ENCODE assay signal across 8 mouse cellular contexts in the genomic region with DNA sequence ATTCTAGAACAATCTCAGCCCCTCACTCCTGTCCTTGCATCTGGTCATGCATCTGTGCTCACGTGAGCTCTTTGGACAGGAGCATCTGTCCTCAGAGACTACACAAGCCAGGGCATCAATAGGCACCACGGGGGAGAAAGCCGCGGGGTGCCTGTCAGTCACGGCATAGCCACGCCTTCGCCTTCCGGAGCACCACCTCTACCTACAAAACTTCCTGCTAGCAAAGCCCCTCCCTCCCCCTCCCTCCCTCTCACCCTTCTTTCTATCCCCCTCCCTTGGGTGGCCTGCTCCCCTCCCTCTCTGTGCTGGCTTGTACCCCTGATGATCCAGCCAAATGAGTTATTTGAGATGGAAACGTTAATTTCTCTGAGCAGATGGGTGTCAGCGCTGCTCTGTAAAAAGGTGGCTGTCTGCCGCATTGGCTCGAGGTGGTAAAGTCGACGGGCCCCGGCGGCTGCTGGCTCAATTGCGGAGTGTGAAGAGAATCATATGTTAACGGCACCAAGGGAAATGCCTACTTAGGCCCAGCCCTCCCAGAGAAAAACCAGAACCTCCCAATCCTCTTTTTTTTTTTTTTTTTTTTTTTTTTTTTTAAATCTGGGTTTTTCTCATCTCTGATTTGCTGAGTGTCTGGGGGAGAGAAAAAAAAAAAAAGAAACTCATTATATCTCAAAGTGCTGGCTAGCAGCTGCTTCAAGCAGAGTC.
DNase-seq lines count a peak whose midpoint lies in the region; ATAC-seq lines count a peak whose summit lies in the region.

No protein-coding gene starts in this region.

- intact Hi-C loops in left cerebral cortex, postnatal 14 days (cut with DNase I): loop anchor here (5.0 kb wide), 1 partner anchor 55 kb away; no protein-coding TSS in a partner anchor

- H3K4me1 ChIP-seq in forebrain, embryonic 12.5 days: peaks cover 36% of the 10 kb centered on the region
- H3K4me1 ChIP-seq in hindbrain, embryonic 12.5 days: peaks cover 39% of the 10 kb centered on the region
- H3K4me1 ChIP-seq in midbrain, embryonic 10.5 days: peaks cover 38% of the 10 kb centered on the region
- peaks cover 21% of the 10 kb centered on the region for H3K4me1 ChIP-seq in stomach, embryonic 15.5 days

- H3K27me3 ChIP-seq in forebrain, embryonic 12.5 days: peaks cover 21% of the 10 kb centered on the region; the same call in 1 of the 2 replicates
- 0 out of 2 replicates have a peak, but pooled peaks cover 3% of the 10 kb centered on the region for H3K27me3 ChIP-seq in hindbrain, embryonic 12.5 days
- H3K27me3 ChIP-seq in midbrain, embryonic 10.5 days (ENCODE audit: low read depth, poor library complexity, severe bottlenecking): peaks cover 51% of the 10 kb centered on the region
- peaks cover 8% of the 10 kb centered on the region; the same call in 1 of the 2 replicates for H3K27me3 ChIP-seq in stomach, embryonic 15.5 days (replicated peaks)

- ATAC-seq in forebrain, embryonic 12.5 days (ENCODE audit: low FRiP score): peak; percentile 49
- peak; percentile 44; the same call in 1 of the 2 replicates for ATAC-seq in hindbrain, embryonic 12.5 days (ENCODE audit: low FRiP score)
- ATAC-seq in stomach, embryonic 15.5 days (ENCODE audit: insufficient read depth, low FRiP score, low read depth): peak; percentile 48; the same call in 1 of the 2 replicates

- H3K9me3 ChIP-seq in forebrain, embryonic 12.5 days: no peaks in the 10 kb centered on the region
- 0 out of 2 replicates have a peak, but pooled peaks cover 2% of the 10 kb centered on the region for H3K9me3 ChIP-seq in hindbrain, embryonic 12.5 days (replicated peaks)
- H3K9me3 ChIP-seq in midbrain, embryonic 10.5 days (replicated peaks): peaks cover 8% of the 10 kb centered on the region; the same call in 1 of the 2 replicates
- H3K9me3 ChIP-seq in stomach, embryonic 15.5 days: no peaks in the 10 kb centered on the region

- peak; percentile 83 for DNase-seq in CD4-positive, CD25-positive, alpha-beta regulatory T cell, adult 2 months (ENCODE audit: low read depth, low spot score)
- DNase-seq in adipocyte (ENCODE audit: low spot score): peak; percentile 66
- peak; percentile 65 for DNase-seq in left cerebral cortex, postnatal 14 days (ENCODE audit: low spot score in 2 of 2)
- DNase-seq in midbrain, embryonic 10.5 days (ENCODE audit: low spot score): peak; percentile 48
- no peak for DNase-seq in gastrocnemius, adult 18-20 months (ENCODE audit: low spot score)

- H3K4me2 ChIP-seq in forebrain, embryonic 12.5 days: peak overlapping the region; percentile 50
- H3K4me2 ChIP-seq in hindbrain, embryonic 12.5 days (replicated peaks): peak overlapping the region; percentile 48
- peak overlapping the region; percentile 58 for H3K4me2 ChIP-seq in stomach, embryonic 15.5 days

- H3K36me3 ChIP-seq in forebrain, embryonic 12.5 days (replicated peaks): no peaks in the 10 kb centered on the region
- H3K36me3 ChIP-seq in hindbrain, embryonic 12.5 days: no peaks in the 10 kb centered on the region
- no peaks in the 10 kb centered on the region for H3K36me3 ChIP-seq in midbrain, embryonic 10.5 days
- H3K36me3 ChIP-seq in stomach, embryonic 15.5 days: no peaks in the 10 kb centered on the region

- peak overlapping the region; percentile 62; the same call in 1 of the 2 replicates for H3K27ac ChIP-seq in forebrain, embryonic 12.5 days
- peak overlapping the region; percentile 66; the same call in 1 of the 2 replicates for H3K27ac ChIP-seq in hindbrain, embryonic 12.5 days
- H3K27ac ChIP-seq in midbrain, embryonic 10.5 days (replicated peaks): 0 out of 2 replicates have a peak overlapping the region, but pooled peaks have one; percentile 17
- H3K27ac ChIP-seq in stomach, embryonic 15.5 days: no peak overlapping the region

- H3K4me3 ChIP-seq in forebrain, embryonic 12.5 days (replicated peaks): peak overlapping the region; percentile 17; the same call in 1 of the 2 replicates
- H3K4me3 ChIP-seq in hindbrain, embryonic 12.5 days: no peak overlapping the region
- peak overlapping the region; percentile 49 for H3K4me3 ChIP-seq in midbrain, embryonic 10.5 days
- H3K4me3 ChIP-seq in stomach, embryonic 15.5 days (replicated peaks): peak overlapping the region; percentile 30

- WGBS in forebrain, embryonic 12.5 days: under 1% methylated on average over 18 of the region's 18 CpGs
- WGBS in hindbrain, embryonic 12.5 days: under 1% methylated on average over 18 of the region's 18 CpGs
- WGBS in midbrain, embryonic 10.5 days: under 1% methylated on average over 18 of the region's 18 CpGs
- 0% methylated on average over 18 of the region's 18 CpGs for WGBS in stomach, embryonic 15.5 days

- H3K9ac ChIP-seq in forebrain, embryonic 12.5 days: no peak overlapping the region
- 0 out of 2 replicates have a peak overlapping the region, but pooled peaks have one; percentile 23 for H3K9ac ChIP-seq in hindbrain, embryonic 12.5 days
- no peak overlapping the region for H3K9ac ChIP-seq in stomach, embryonic 15.5 days
